Mouse (Mus musculus) thymus, adult 2 months (tissue): ENCODE data around the gene Naa50.

Experiments used
- CTCF ChIP-seq: fragments of 200-500 bp; IDR thresholded peaks from 2 replicates; pipeline ENCODE4 v1.5.1; 2012; ENCODE audit warnings: mild to moderate bottlenecking, control low read depth, low read length, moderate library complexity, borderline replicate concordance; ENCODE audit not compliant: control insufficient read depth, poor library complexity, insufficient read depth; ENCODE audit errors: extremely low read depth
- POLR2A ChIP-seq: fragments of 200-500 bp; IDR thresholded peaks from 2 replicates; pipeline ENCODE4 v1.6.1; 2012; ENCODE audit warnings: mild to moderate bottlenecking, low read length, control low read depth, moderate library complexity; ENCODE audit not compliant: control insufficient read depth, poor library complexity, insufficient read depth; ENCODE audit errors: extremely low read depth

DNA sequence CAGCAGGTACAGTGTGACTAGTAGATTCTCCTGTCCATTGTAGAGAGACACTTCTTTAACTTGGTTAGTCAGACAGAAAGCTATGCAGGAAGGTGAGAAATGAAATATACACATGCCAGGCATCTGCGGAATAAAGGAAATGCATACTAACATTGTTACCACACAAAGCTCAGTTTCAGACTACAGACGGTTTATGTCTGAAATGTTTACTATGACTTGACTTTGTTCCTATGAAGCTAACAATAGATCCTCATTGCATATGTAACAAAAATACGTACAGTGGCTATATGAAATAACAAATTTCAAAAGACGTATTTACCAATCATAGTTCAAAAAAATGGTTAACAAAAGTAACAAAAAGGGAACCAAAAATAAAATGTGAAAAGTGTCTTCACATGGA lies 47.5 kb downstream of the Naa50 start:
- TF ChIP-seq POLR2A (no peak), CTCF (no peak)
